ENCODE assay signal across 8 mouse cellular contexts in genomic region chr7:67528063-67528811, GRCm38 (mm10).
DNase-seq lines count a peak whose midpoint lies in the region; ATAC-seq lines count a peak whose summit lies in the region.

No protein-coding gene starts in this region.

- H3K4me3 ChIP-seq in hindbrain, embryonic 13.5 days: no peak overlapping the region
- H3K4me3 ChIP-seq in hindbrain, embryonic 10.5 days: no peak overlapping the region

- no peak for DNase-seq in hindbrain, embryonic 10.5 days (ENCODE audit: low spot score)
- peak; percentile 53 for DNase-seq in cerebellum, adult 11 months
- DNase-seq in gastrocnemius, postnatal 14 days: peak; percentile 30
- peak; percentile 90 for DNase-seq in kidney, adult 9 months
- DNase-seq in left cerebral cortex, postnatal 4 days: peak; percentile 67
- peak; percentile 70 for DNase-seq in right cerebral cortex, adult 18-20 months
- no peak for DNase-seq in embryo, embryonic 11 days

- peak; percentile 36; the same call in 1 of the 2 replicates for ATAC-seq in hindbrain, embryonic 13.5 days (ENCODE audit: low FRiP score)

- WGBS in hindbrain, embryonic 13.5 days: 76% methylated on average over 10 of the region's 10 CpGs
- 95% methylated on average over 10 of the region's 10 CpGs for WGBS in hindbrain, embryonic 10.5 days

- no peak overlapping the region for H3K4me2 ChIP-seq in hindbrain, embryonic 13.5 days

- H3K9ac ChIP-seq in hindbrain, embryonic 13.5 days: no peak overlapping the region

- H3K27ac ChIP-seq in hindbrain, embryonic 13.5 days: peak overlapping the region; percentile 44
- H3K27ac ChIP-seq in hindbrain, embryonic 10.5 days: no peak overlapping the region; the same call in 1 of the 2 replicates

- peaks cover 7% of the 10 kb centered on the region for H3K4me1 ChIP-seq in hindbrain, embryonic 13.5 days (replicated peaks)
- H3K4me1 ChIP-seq in hindbrain, embryonic 10.5 days (replicated peaks): peaks cover 20% of the 10 kb centered on the region

- H3K36me3 ChIP-seq in hindbrain, embryonic 13.5 days: peaks cover 10% of the 10 kb centered on the region; the same call in 1 of the 2 replicates
- no peaks in the 10 kb centered on the region for H3K36me3 ChIP-seq in hindbrain, embryonic 10.5 days

- no peaks in the 10 kb centered on the region for H3K27me3 ChIP-seq in hindbrain, embryonic 13.5 days
- H3K27me3 ChIP-seq in hindbrain, embryonic 10.5 days (ENCODE audit: insufficient read depth, poor library complexity, severe bottlenecking): no peaks in the 10 kb centered on the region

- intact Hi-C loops in gastrocnemius, postnatal 14 days (cut with DNase I; ENCODE audit: low total_unique reads): loop anchor here (10.0 kb wide), 1 partner anchor 283 kb away; no protein-coding TSS in a partner anchor
- intact Hi-C loops in left cerebral cortex, postnatal 4 days (cut with DNase I): no loop called here

- H3K9me3 ChIP-seq in hindbrain, embryonic 13.5 days: no peaks in the 10 kb centered on the region
- H3K9me3 ChIP-seq in hindbrain, embryonic 10.5 days: no peaks in the 10 kb centered on the region

Comparison
In these comparisons a context has a peak if more than half of its experiments do, and no peak if none do; other contexts are left out.
1. DNase-seq: peak in cerebellum, adult 11 months (single experiment), gastrocnemius, postnatal 14 days (single experiment), kidney, adult 9 months (single experiment), left cerebral cortex, postnatal 4 days (single experiment) and right cerebral cortex, adult 18-20 months (single experiment); none in hindbrain, embryonic 10.5 days (single experiment) and embryo, embryonic 11 days (single experiment).